Mouse (Mus musculus) midbrain, embryonic 12.5 days (tissue): Measurements from ENCODE around the gene Fgfr2. TPM values are rescaled to one million over a fixed set of nuclear protein-coding genes. Genes with fewer than 3 reads are reported as not detected.

Source experiments
- ATAC-seq: fragments of 200-750 bp; cut with Nextera tagmentation; 2 replicates; pipeline ENCODE4 v1.8.0; 2017; ENCODE audit warnings: low read depth, moderate TSS enrichment, moderate library complexity; ENCODE audit not compliant: low FRiP score
- H3K27ac ChIP-seq: fragments of 300-500 bp; sonication (generic); replicated peaks from 2 replicates; pipeline ENCODE4 v1.5.1; 2016; ENCODE audit warnings: mild to moderate bottlenecking
- H3K27me3 ChIP-seq: fragments of 300-500 bp; sonication (generic); 2 replicates; pipeline ENCODE4 v1.6.1; 2016; ENCODE audit warnings: mild to moderate bottlenecking
- H3K36me3 ChIP-seq: fragments of 300-500 bp; sonication (generic); 2 replicates; pipeline ENCODE4 v1.6.1; 2016
- H3K4me1 ChIP-seq: fragments of 300-500 bp; sonication (generic); 2 replicates; pipeline ENCODE4 v1.6.1; 2016
- H3K4me2 ChIP-seq: fragments of 300-500 bp; sonication (generic); replicated peaks from 2 replicates; pipeline ENCODE4 v1.6.1; 2016; ENCODE audit warnings: mild to moderate bottlenecking, moderate library complexity
- H3K4me3 ChIP-seq: fragments of 300-500 bp; sonication (generic); 2 replicates; pipeline ENCODE4 v1.5.1; 2016; ENCODE audit warnings: mild to moderate bottlenecking
- H3K9ac ChIP-seq: fragments of 300-500 bp; sonication (generic); replicated peaks from 2 replicates; pipeline ENCODE4 v1.6.1; 2016; ENCODE audit warnings: mild to moderate bottlenecking, moderate library complexity
- H3K9me3 ChIP-seq: fragments of 300-500 bp; sonication (generic); 2 replicates; pipeline ENCODE4 v1.6.1; 2016; ENCODE audit warnings: mild to moderate bottlenecking
- WGBS: fragments of 180-500 bp; shearing (Covaris S2); methylation state at CpG from one replicate; pipeline ENCODE4 v1.1.7; 2016; 5-methylcytosine and 5-hydroxymethylcytosine counted together
- polyA plus RNA-seq: library from polyadenylated mRNA; unstranded; fragments of >200 nt; fragmentation: Nextera tagmentation; extraction: Ambion mirVana; gene quantifications from 2 replicates; pipeline ENCODE4 v1.2.1, GENCODE M21; 2016

The Fgfr2 gene
- polyA plus RNA-seq, 1 experiment from 2014 or later = 96.5 TPM

- Histone ChIP-seq H3K9ac (no peak overlapping the region), H3K36me3 (no peaks in the 10 kb centered on the region), H3K27ac (no peak overlapping the region), H3K9me3 (0 out of 2 replicates have a peak, but pooled peaks cover 2% of the 10 kb centered on the region), H3K4me3 (no peak overlapping the region), H3K27me3 (peaks cover 3% of the 10 kb centered on the region; the same call in 1 of the 2 replicates), H3K4me1 (no peaks in the 10 kb centered on the region), H3K4me2 (no peak overlapping the region)
- ATAC-seq = no peak
- 94% methylated on average over 5 of the region's 5 CpGs for WGBS
Observed at GRCm38 (mm10) chr7:132365703-132366384, 757.3 kb downstream of the Fgfr2 start.

GRCm38 (mm10) chr7:132365111-132365510 is 758.0 kb downstream of the Fgfr2 start:
- no peak for ATAC-seq
- 89% methylated on average over 5 of the region's 5 CpGs for WGBS
- H3K4me1 ChIP-seq = no peaks in the 10 kb centered on the region

GRCm38 (mm10) chr7:132364506-132364905 is 758.6 kb downstream of the Fgfr2 start:
- no peak overlapping the region for H3K9ac ChIP-seq
- no peak for ATAC-seq
- H3K9me3 ChIP-seq = 0 out of 2 replicates have a peak, but pooled peaks cover 3% of the 10 kb centered on the region
- 78% methylated on average over 5 of the region's 5 CpGs for WGBS
- H3K4me2 ChIP-seq = no peak overlapping the region
- H3K4me1 ChIP-seq = no peaks in the 10 kb centered on the region
- H3K27me3 ChIP-seq = peaks cover 6% of the 10 kb centered on the region; the same call in 1 of the 2 replicates
- no peak overlapping the region for H3K4me3 ChIP-seq
- H3K27ac ChIP-seq = no peak overlapping the region
- no peaks in the 10 kb centered on the region for H3K36me3 ChIP-seq

More at GRCm38 (mm10) chr7:132365111-132365510, 758.0 kb downstream of the Fgfr2 start:
- H3K27ac ChIP-seq = no peak overlapping the region
- H3K4me2 ChIP-seq = no peak overlapping the region
- peaks cover 3% of the 10 kb centered on the region; the same call in 1 of the 2 replicates for H3K27me3 ChIP-seq
- no peaks in the 10 kb centered on the region for H3K36me3 ChIP-seq
- H3K9me3 ChIP-seq = 0 out of 2 replicates have a peak, but pooled peaks cover 3% of the 10 kb centered on the region
- H3K4me3 ChIP-seq = no peak overlapping the region
- H3K9ac ChIP-seq = no peak overlapping the region

GRCm38 (mm10) chr7:132360336-132360735 is 762.8 kb downstream of the Fgfr2 start:
- H3K4me2 ChIP-seq = no peak overlapping the region
- H3K36me3 ChIP-seq = no peaks in the 10 kb centered on the region
- H3K9ac ChIP-seq = no peak overlapping the region
- no peak overlapping the region for H3K27ac ChIP-seq
- H3K27me3 ChIP-seq = peaks cover 2% of the 10 kb centered on the region
- 0 out of 2 replicates have a peak, but pooled peaks cover 3% of the 10 kb centered on the region for H3K9me3 ChIP-seq
- peaks cover 13% of the 10 kb centered on the region for H3K4me1 ChIP-seq
- ATAC-seq = no peak
- H3K4me3 ChIP-seq = no peak overlapping the region
- 81% methylated on average over 4 of the region's 4 CpGs for WGBS

GRCm38 (mm10) chr7:132358709-132359108 is 764.4 kb downstream of the Fgfr2 start:
- H3K27ac ChIP-seq = no peak overlapping the region
- WGBS = 68% methylated on average over 4 of the region's 4 CpGs
- peaks cover 13% of the 10 kb centered on the region for H3K4me1 ChIP-seq
- no peak overlapping the region for H3K4me2 ChIP-seq
- peaks cover 2% of the 10 kb centered on the region for H3K27me3 ChIP-seq
- H3K9me3 ChIP-seq = 0 out of 2 replicates have a peak, but pooled peaks cover 3% of the 10 kb centered on the region
- no peak overlapping the region for H3K4me3 ChIP-seq
- H3K9ac ChIP-seq = no peak overlapping the region
- no peak for ATAC-seq
- no peaks in the 10 kb centered on the region for H3K36me3 ChIP-seq

- no peak for ATAC-seq
- 0 out of 2 replicates have a peak, but pooled peaks cover 3% of the 10 kb centered on the region for H3K9me3 ChIP-seq
- no peak overlapping the region for H3K4me3 ChIP-seq
- H3K27me3 ChIP-seq = peaks cover 2% of the 10 kb centered on the region
- no peak overlapping the region for H3K27ac ChIP-seq
- no peak overlapping the region for H3K4me2 ChIP-seq
- peaks cover 13% of the 10 kb centered on the region for H3K4me1 ChIP-seq
- no peaks in the 10 kb centered on the region for H3K36me3 ChIP-seq
- WGBS = 56% methylated on average over 3 of the region's 3 CpGs
- no peak overlapping the region for H3K9ac ChIP-seq
Observed at GRCm38 (mm10) chr7:132358250-132358649, 764.9 kb downstream of the Fgfr2 start.

GRCm38 (mm10) chr7:132357841-132358237 is 765.3 kb downstream of the Fgfr2 start:
- Histone ChIP-seq H3K4me3 (no peak overlapping the region), H3K4me1 (peaks cover 13% of the 10 kb centered on the region), H3K9me3 (0 out of 2 replicates have a peak, but pooled peaks cover 3% of the 10 kb centered on the region), H3K4me2 (no peak overlapping the region), H3K9ac (no peak overlapping the region), H3K27me3 (peaks cover 2% of the 10 kb centered on the region), H3K27ac (no peak overlapping the region), H3K36me3 (no peaks in the 10 kb centered on the region)
- ATAC-seq = no peak
- WGBS = 88% methylated on average over 3 of the region's 3 CpGs

- WGBS = 29% methylated on average over 10 of the region's 10 CpGs
Observed at GRCm38 (mm10) chr7:132356881-132357840, 766.0 kb downstream of the Fgfr2 start.

GRCm38 (mm10) chr7:132356185-132356584 is 767.0 kb downstream of the Fgfr2 start:
- H3K27ac ChIP-seq = no peak overlapping the region
- ATAC-seq = no peak
- H3K9ac ChIP-seq = no peak overlapping the region
- peaks cover 13% of the 10 kb centered on the region for H3K4me1 ChIP-seq
- 18% methylated on average over 8 of the region's 8 CpGs for WGBS
- H3K4me2 ChIP-seq = no peak overlapping the region
- H3K27me3 ChIP-seq = peaks cover 2% of the 10 kb centered on the region
- H3K4me3 ChIP-seq = no peak overlapping the region
- H3K36me3 ChIP-seq = no peaks in the 10 kb centered on the region
- 0 out of 2 replicates have a peak, but pooled peaks cover 3% of the 10 kb centered on the region for H3K9me3 ChIP-seq

More at GRCm38 (mm10) chr7:132356881-132357840, 766.0 kb downstream of the Fgfr2 start:
- no peak overlapping the region for H3K4me3 ChIP-seq
- ATAC-seq = no peak; the same call in 1 of the 2 replicates
- no peak overlapping the region for H3K9ac ChIP-seq
- no peaks in the 10 kb centered on the region for H3K36me3 ChIP-seq
- no peak overlapping the region for H3K4me2 ChIP-seq
- peaks cover 13% of the 10 kb centered on the region for H3K4me1 ChIP-seq
- peaks cover 2% of the 10 kb centered on the region for H3K27me3 ChIP-seq
- H3K9me3 ChIP-seq = 0 out of 2 replicates have a peak, but pooled peaks cover 3% of the 10 kb centered on the region
- no peak overlapping the region for H3K27ac ChIP-seq

GRCm38 (mm10) chr7:132355767-132356166 is 767.4 kb downstream of the Fgfr2 start:
- no peak overlapping the region for H3K4me3 ChIP-seq
- H3K9ac ChIP-seq = no peak overlapping the region
- H3K27ac ChIP-seq = no peak overlapping the region
- H3K9me3 ChIP-seq = 0 out of 2 replicates have a peak, but pooled peaks cover under 1% of the 10 kb centered on the region
- H3K36me3 ChIP-seq = no peaks in the 10 kb centered on the region
- peaks cover 2% of the 10 kb centered on the region for H3K27me3 ChIP-seq
- ATAC-seq = no peak
- peaks cover 13% of the 10 kb centered on the region for H3K4me1 ChIP-seq
- WGBS = 72% methylated on average over 6 of the region's 6 CpGs
- no peak overlapping the region for H3K4me2 ChIP-seq

GRCm38 (mm10) chr7:132349075-132349572 is 774.0 kb downstream of the Fgfr2 start:
- Histone ChIP-seq H3K27ac (no peak overlapping the region), H3K4me1 (peaks cover 4% of the 10 kb centered on the region; the same call in 1 of the 2 replicates), H3K4me2 (no peak overlapping the region), H3K36me3 (no peaks in the 10 kb centered on the region), H3K4me3 (no peak overlapping the region), H3K27me3 (no peaks in the 10 kb centered on the region), H3K9ac (no peak overlapping the region), H3K9me3 (no peaks in the 10 kb centered on the region)
- 73% methylated on average over 6 of the region's 6 CpGs for WGBS
- no peak for ATAC-seq
